Mouse (Mus musculus) ES-Bruce4 (cell line): ENCODE measurements around the gene Frs2. TPM values are rescaled to one million over a fixed set of nuclear protein-coding genes. Genes with fewer than 3 reads are reported as not detected.

ENCODE experiments used
- H3K27ac ChIP-seq: 2 replicates; pipeline ENCODE4 v1.5.1; 2012; ENCODE audit warnings: low read length, inconsistent platforms; ENCODE audit not compliant: insufficient read depth
- H3K27me3 ChIP-seq: 2 replicates; pipeline ENCODE4 v1.6.1; 2012; ENCODE audit warnings: mild to moderate bottlenecking, low read length, inconsistent platforms; ENCODE audit not compliant: control insufficient read depth, poor library complexity, insufficient read depth, severe bottlenecking
- H3K36me3 ChIP-seq: 2 replicates; pipeline ENCODE4 v1.6.1; 2012; ENCODE audit warnings: inconsistent platforms, mild to moderate bottlenecking, low read length, moderate library complexity; ENCODE audit not compliant: control insufficient read depth, poor library complexity, insufficient read depth, severe bottlenecking
- H3K4me1 ChIP-seq: one replicate; pipeline ENCODE4 v1.8.1; 2011; ENCODE audit warnings: low read length; ENCODE audit not compliant: control insufficient read depth, insufficient read depth
- H3K4me3 ChIP-seq: 2 replicates; pipeline ENCODE4 v1.5.1; 2011; ENCODE audit warnings: low read depth, mild to moderate bottlenecking, low read length
- H3K9ac ChIP-seq: 2 replicates; pipeline ENCODE4 v1.6.1; 2012; ENCODE audit warnings: low read depth, mild to moderate bottlenecking, inconsistent platforms; ENCODE audit not compliant: poor library complexity, severe bottlenecking
- H3K9me3 ChIP-seq: replicated peaks from 2 replicates; pipeline ENCODE4 v1.6.1; 2012; ENCODE audit warnings: mild to moderate bottlenecking, low read length, inconsistent platforms; ENCODE audit not compliant: control insufficient read depth, poor library complexity, insufficient read depth, severe bottlenecking
- CTCF ChIP-seq: IDR thresholded peaks from one replicate; pipeline ENCODE4 v1.8.1; 2011; ENCODE audit warnings: low read depth, low read length
- EP300 ChIP-seq: IDR thresholded peaks from 2 replicates; pipeline ENCODE4 v1.6.1; 2011; ENCODE audit warnings: low read depth, low read length; ENCODE audit not compliant: insufficient read depth
- POLR2A ChIP-seq: IDR thresholded peaks from one replicate; pipeline ENCODE4 v1.8.1; 2011; ENCODE audit warnings: low read length; ENCODE audit not compliant: insufficient read depth
- polyA plus RNA-seq: library from polyadenylated mRNA; stranded (reverse); fragments of >200 nt; gene quantifications from 2 replicates; pipeline ENCODE4 v1.2.4, GENCODE M21; 2011; ENCODE audit warnings: low read depth; ENCODE audit not compliant: missing spikeins, insufficient read depth, insufficient read length

Frs2 gene
- polyA plus RNA-seq, 1 experiment, result 49.0 TPM

DNA sequence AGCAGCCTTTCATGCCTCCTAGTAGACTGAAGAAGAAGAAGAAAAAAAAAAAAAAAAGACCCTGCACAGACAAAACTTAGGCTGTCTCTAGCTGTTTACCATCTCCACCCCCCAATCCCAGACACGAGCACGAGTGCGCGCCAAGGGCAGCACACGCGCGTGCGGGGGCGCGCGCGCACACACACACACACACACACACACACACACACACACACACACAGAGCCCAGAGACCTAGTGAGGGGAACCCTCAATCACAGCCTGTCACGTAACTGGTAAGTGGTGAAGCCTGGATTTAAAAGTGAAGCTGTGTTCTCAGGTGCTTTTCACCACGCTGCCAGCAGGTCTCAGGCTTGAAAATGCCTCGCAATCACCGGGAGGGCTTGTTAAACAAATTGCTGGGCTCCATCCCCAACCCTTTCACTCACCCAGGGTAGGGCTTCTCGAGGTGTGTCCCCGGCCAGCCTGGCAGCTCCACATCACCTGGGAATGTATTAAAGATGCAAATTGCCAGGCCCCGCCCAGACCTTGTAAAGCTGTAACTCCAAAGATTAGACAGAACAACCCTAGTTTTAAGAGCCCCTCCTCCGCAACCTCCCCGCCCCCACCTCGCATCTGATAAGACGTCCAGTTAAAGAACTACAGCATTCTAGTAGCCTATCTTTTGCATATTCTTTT lies 1.7 kb upstream of the Frs2 start:
- H3K27ac ChIP-seq, result no peak overlapping the region
- TF ChIP-seq EP300 (0 out of 2 replicates have a peak, but pooled peaks have one; percentile 19), CTCF (no peak), POLR2A (no peak)

DNA sequence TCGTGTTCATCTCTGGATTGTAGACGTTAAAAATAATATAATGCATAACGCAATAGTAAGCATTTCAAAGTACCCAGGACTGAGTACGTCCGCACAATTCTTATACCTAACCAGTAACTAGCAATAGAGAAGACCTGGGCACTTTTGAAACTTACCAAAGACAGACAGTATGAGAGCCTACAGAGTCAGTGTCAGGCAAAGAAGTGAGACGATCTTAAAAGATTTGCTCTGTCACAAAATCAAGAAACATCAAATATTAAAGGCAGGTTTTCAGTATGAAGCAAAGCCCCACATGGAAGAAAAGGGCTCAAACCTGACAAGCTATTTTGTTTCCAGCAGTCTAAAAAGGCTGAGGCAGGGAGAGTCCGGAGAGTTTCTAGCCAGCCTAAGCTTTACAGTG lies 907 bp upstream of the Frs2 start:
- Histone ChIP-seq H3K36me3 (no peaks in the 10 kb centered on the region), H3K9ac (no peak overlapping the region), H3K27me3 (no peaks in the 10 kb centered on the region), H3K9me3 (no peaks in the 10 kb centered on the region), H3K27ac (no peak overlapping the region), H3K4me3 (no peak overlapping the region), H3K4me1 (peaks cover 3% of the 10 kb centered on the region)
- TF ChIP-seq POLR2A (no peak), CTCF (no peak)

More for the DNA sequence above, 1.7 kb upstream of the Frs2 start:
- Histone ChIP-seq H3K36me3 (no peaks in the 10 kb centered on the region), H3K27me3 (no peaks in the 10 kb centered on the region), H3K9me3 (no peaks in the 10 kb centered on the region), H3K9ac (no peak overlapping the region), H3K4me3 (peak overlapping the region; percentile 42), H3K4me1 (peaks cover 2% of the 10 kb centered on the region)

DNA sequence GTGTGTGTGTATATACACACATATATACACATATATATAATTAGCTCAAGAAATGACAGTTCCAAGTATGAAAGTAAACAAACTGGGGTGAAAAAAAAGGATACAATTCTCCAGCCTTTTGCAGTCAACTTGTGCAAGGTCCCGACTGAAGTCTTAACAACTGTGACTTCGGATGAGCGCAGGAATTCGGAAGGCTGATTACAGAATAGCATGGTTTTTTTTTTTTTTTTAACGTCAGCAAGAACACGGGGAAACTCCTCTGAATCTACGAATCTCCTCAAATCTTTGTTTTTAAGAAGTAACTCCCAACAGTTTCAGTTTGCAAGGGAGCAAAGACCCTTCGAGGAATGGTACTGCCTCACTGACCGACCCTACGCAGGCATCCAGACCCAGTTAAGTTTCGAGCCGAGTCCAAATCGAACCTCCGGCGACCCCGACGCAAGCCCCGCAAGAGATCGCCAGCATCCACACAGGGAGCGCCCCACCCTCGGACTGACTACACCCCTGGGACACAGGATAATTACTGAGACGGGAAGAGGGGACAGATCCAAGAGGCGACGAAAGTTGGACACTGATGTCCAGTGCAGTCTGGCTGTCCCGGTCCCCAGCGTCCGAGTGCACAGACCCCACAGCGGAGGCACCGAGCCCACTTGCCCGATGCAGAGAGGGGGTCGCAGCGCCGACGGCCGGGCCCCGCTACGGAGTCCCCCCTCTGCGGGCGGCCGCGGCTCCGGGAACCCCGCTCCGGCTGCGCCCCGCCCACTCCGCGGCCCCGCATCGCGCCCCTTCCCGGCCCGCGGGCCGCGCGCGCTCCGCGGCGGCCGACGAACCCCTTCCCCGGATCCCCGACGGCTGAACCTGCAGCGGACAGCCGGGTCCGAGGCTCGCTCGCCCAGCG lies 622 bp downstream of the Frs2 start:
- H3K27me3 ChIP-seq, result no peaks in the 10 kb centered on the region
- peaks cover 3% of the 10 kb centered on the region for H3K4me1 ChIP-seq
- H3K36me3 ChIP-seq, result no peaks in the 10 kb centered on the region
- H3K9me3 ChIP-seq, result no peaks in the 10 kb centered on the region
- H3K27ac ChIP-seq, result no peak overlapping the region
- no peak for TF ChIP-seq POLR2A
- peak overlapping the region; percentile 98 for H3K4me3 ChIP-seq
- peak overlapping the region; percentile 93 for H3K9ac ChIP-seq

DNA sequence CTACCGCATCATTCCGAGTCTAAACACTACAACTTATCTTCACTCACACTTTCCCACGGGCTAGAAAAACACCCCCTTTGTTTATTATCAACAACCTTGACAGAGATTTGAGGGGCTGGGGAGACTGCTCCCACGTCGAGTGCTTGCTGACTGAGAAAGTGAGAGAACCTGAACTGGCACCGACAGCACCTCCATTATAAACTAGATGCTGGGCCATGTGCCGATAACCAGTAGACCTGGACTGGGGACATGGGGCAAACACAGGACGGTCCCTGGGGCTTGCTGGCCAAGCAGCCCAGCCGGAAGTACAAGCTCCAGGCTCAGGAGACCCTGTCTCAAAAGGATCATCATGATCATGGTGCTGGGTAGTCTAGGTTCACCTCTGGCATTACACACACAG lies 1.9 kb downstream of the Frs2 start:
- H3K9me3 ChIP-seq, result no peaks in the 10 kb centered on the region
- H3K36me3 ChIP-seq, result no peaks in the 10 kb centered on the region
- H3K4me1 ChIP-seq, result peaks cover 2% of the 10 kb centered on the region
- TF ChIP-seq POLR2A, result no peak
- no peak for TF ChIP-seq CTCF
- no peak overlapping the region for H3K9ac ChIP-seq
- H3K27ac ChIP-seq, result no peak overlapping the region
- H3K4me3 ChIP-seq, result no peak overlapping the region
- no peaks in the 10 kb centered on the region for H3K27me3 ChIP-seq

DNA sequence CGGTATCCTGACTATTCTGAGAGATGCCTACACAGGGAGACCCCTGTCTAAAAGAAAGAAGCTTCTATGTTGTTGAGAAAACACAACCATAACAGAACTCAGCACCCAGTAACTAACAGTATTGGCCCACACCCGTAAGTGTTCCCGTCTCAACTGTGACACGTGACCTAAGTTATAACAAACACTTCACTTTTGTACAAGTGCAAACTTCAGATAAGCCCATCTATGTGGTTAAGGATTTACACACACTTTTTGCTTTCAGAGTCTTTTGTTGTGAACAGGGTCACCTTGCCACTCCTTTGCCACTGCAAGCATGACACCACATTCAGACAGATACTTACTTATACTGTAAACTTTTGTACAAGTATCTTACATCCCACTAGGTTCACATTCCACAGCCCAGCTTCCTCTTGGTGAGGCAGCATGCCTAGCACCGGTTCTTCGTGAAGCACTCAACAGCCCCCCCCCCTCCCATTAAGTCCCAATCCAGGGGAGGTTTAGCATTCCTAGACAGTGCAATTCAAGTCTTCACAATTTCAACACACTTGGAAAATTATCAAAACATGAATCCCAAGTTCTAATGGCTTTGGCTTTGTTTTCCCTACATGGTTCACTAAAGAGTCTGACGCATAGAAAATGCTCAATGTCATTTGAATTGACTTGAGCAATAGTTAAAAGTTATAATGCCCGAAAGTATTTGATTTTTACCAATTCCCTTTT lies 2.6 kb downstream of the Frs2 start:
- no peaks in the 10 kb centered on the region for H3K36me3 ChIP-seq
- TF ChIP-seq CTCF (no peak), POLR2A (no peak), EP300 (no peak)
- H3K9me3 ChIP-seq, result no peaks in the 10 kb centered on the region
- H3K4me3 ChIP-seq, result no peak overlapping the region
- no peak overlapping the region for H3K27ac ChIP-seq
- no peaks in the 10 kb centered on the region for H3K27me3 ChIP-seq
- peaks cover 2% of the 10 kb centered on the region for H3K4me1 ChIP-seq
- H3K9ac ChIP-seq, result no peak overlapping the region

DNA sequence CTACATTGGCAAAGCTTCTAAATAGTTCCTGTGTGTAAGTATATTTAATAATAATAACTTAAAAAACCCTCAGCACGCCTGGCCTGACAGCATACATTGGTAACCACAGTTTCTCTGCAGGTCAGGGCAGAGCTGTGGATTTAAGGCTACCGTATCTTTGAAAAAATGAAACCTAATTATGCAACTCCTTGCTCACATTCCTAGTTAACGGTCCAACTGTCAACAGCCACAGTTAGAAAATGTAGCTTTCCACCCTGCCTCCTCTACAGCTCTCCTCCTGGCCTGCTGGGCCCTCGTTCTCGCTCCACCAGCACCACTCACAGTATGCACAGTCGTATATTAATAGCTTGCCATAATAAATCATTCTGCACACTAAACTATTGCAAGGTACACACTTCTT lies 3.7 kb downstream of the Frs2 start:
- H3K4me1 ChIP-seq, result peaks cover 2% of the 10 kb centered on the region
- no peaks in the 10 kb centered on the region for H3K27me3 ChIP-seq
- no peak overlapping the region for H3K4me3 ChIP-seq
- no peak overlapping the region for H3K9ac ChIP-seq
- TF ChIP-seq EP300 (no peak), CTCF (no peak), POLR2A (no peak)
- no peak overlapping the region for H3K27ac ChIP-seq
- no peaks in the 10 kb centered on the region for H3K36me3 ChIP-seq
- no peaks in the 10 kb centered on the region for H3K9me3 ChIP-seq
